8 mouse cellular contexts compared by ENCODE assay signal in genomic region chr9:66593613-66593969, GRCm38 (mm10). TPM values are rescaled to one million over a fixed set of nuclear protein-coding genes. Genes with fewer than 3 reads are reported as not detected.
DNase-seq lines count a peak whose midpoint lies in the region; ATAC-seq and TF ChIP-seq lines count a peak whose summit lies in the region.

No protein-coding gene starts in this region.

- H3K9me3 ChIP-seq in limb, embryonic 14.5 days (ENCODE audit: control insufficient read depth, low read length) = no peaks in the 10 kb centered on the region
- no peaks in the 10 kb centered on the region for H3K9me3 ChIP-seq in stomach, embryonic 15.5 days

- intact Hi-C loops in left cerebral cortex, postnatal 10 days (cut with DNase I) = loop anchor here (10.0 kb wide), 1 partner anchor 79 kb away; the partner anchor contains the start of gene Fbxl22

- H3K36me3 ChIP-seq in limb, embryonic 14.5 days (ENCODE audit: control insufficient read depth, insufficient read depth, low read length) = no peaks in the 10 kb centered on the region
- H3K36me3 ChIP-seq in stomach, embryonic 15.5 days = no peaks in the 10 kb centered on the region

- peak overlapping the region; percentile 74 for H3K4me2 ChIP-seq in limb, embryonic 14.5 days (replicated peaks; ENCODE audit: low read depth, low read length, severe bottlenecking)
- peak overlapping the region; percentile 62 for H3K4me2 ChIP-seq in stomach, embryonic 15.5 days

- H3K27ac ChIP-seq in limb, embryonic 14.5 days (replicated peaks; ENCODE audit: low read depth, low read length) = peak overlapping the region; percentile 92
- peak overlapping the region; percentile 95 for H3K27ac ChIP-seq in stomach, embryonic 15.5 days

- peak; percentile 44 to 49 for DNase-seq in cerebellum, postnatal 10 days
- DNase-seq in cerebellum, adult 9-11 months = no peak
- peak; percentile 15 for DNase-seq in right cerebral cortex, postnatal 14 days
- no peak for DNase-seq in right cerebral cortex, postnatal 25 days
- DNase-seq in limb, embryonic 14.5 days (ENCODE audit: low spot score) = peak; percentile 19
- no peak for DNase-seq in layer of hippocampus, adult 11-12 months (ENCODE audit: low spot score)
- no peak for DNase-seq in left cerebral cortex, postnatal 10 days (ENCODE audit: extremely low spot score in 1 of 2, low spot score in 2 of 2)

- TF ChIP-seq POLR2A in limb, embryonic 14.5 days (IDR thresholded peaks at IDR 0.05; ENCODE audit: borderline replicate concordance, extremely low read depth, insufficient read depth, insufficient read length) = no peak

- WGBS in limb, embryonic 14.5 days = 5% methylated on average over 12 of the region's 12 CpGs
- WGBS in stomach, embryonic 15.5 days = 6% methylated on average over 12 of the region's 12 CpGs

- no peak for ATAC-seq in limb, embryonic 14.5 days (ENCODE audit: low FRiP score, low read depth)
- no peak for ATAC-seq in stomach, embryonic 15.5 days (ENCODE audit: insufficient read depth, low FRiP score, low read depth)

- H3K27me3 ChIP-seq in limb, embryonic 14.5 days (ENCODE audit: control insufficient read depth, insufficient read depth, low read length) = no peaks in the 10 kb centered on the region
- no peaks in the 10 kb centered on the region for H3K27me3 ChIP-seq in stomach, embryonic 15.5 days (replicated peaks)

- peak overlapping the region; percentile 93 for H3K4me3 ChIP-seq in limb, embryonic 14.5 days (replicated peaks; ENCODE audit: low read length)
- H3K4me3 ChIP-seq in stomach, embryonic 15.5 days (replicated peaks) = peak overlapping the region; percentile 62

- peaks cover 47% of the 10 kb centered on the region for H3K4me1 ChIP-seq in limb, embryonic 14.5 days (ENCODE audit: control insufficient read depth, insufficient read depth, low read length)
- peaks cover 21% of the 10 kb centered on the region for H3K4me1 ChIP-seq in stomach, embryonic 15.5 days

- H3K9ac ChIP-seq in limb, embryonic 14.5 days (ENCODE audit: low read depth, low read length, severe bottlenecking) = peak overlapping the region; percentile 99
- H3K9ac ChIP-seq in stomach, embryonic 15.5 days = peak overlapping the region; percentile 20; the same call in 1 of the 2 replicates

RNA-seq across cellular contexts. Expression of gene Usp3, which starts 0.6 kb away (rescaled TPM):
- 39.2 and 45.8 TPM in 2 replicates for polyA plus RNA-seq in limb, embryonic 14.5 days (2012; rRNA removed)
- polyA plus RNA-seq in limb, embryonic 14.5 days (2014; fragmentation: Nextera tagmentation; extraction: Ambion mirVana) = 66.7 and 77.6 TPM in 2 replicates
- polyA plus RNA-seq in stomach, embryonic 15.5 days (2015; fragmentation: Nextera tagmentation; extraction: Ambion mirVana) = 60.9 and 64.6 TPM in 2 replicates
- 10 to 100 TPM; 29.5 to 37.2 TPM for total RNA-seq in left cerebral cortex, postnatal 10 days (2021)

Comparison
In these comparisons a context has a peak if more than half of its experiments do, and no peak if none do; other contexts are left out.
1. DNase-seq: peak in cerebellum, postnatal 10 days (2 of 2), right cerebral cortex, postnatal 14 days (single experiment) and limb, embryonic 14.5 days (single experiment); none in cerebellum, adult 9-11 months (single experiment), right cerebral cortex, postnatal 25 days (single experiment), layer of hippocampus, adult 11-12 months (single experiment) and left cerebral cortex, postnatal 10 days (0 of 2).